Mouse (Mus musculus): ENCODE measurements around the gene Lats2.

Lats2 gene

GRCm38 (mm10) chr14:57758237-57758636 lies at the start of gene Lats2:
Lats2 (minus strand) TSS chr14:57758388.
- 88% methylated on average over 4 of the region's 4 CpGs for WGBS

GRCm38 (mm10) chr14:57803731-57804130 lies 45.5 kb upstream of the Lats2 start:
- WGBS, result 81% methylated on average over 4 of the region's 4 CpGs

GRCm38 (mm10) chr14:57797991-57798931 lies 40.1 kb upstream of the Lats2 start, which contains the start of gene Sap18:
Sap18 (plus strand) TSS chr14:57798180.
- under 1% methylated on average over 98 of the region's 99 CpGs for WGBS

GRCm38 (mm10) chr14:57797551-57797950 lies 39.4 kb upstream of the Lats2 start:
- WGBS, result 11% methylated on average over 7 of the region's 7 CpGs

GRCm38 (mm10) chr14:57791171-57791570 lies 33.0 kb upstream of the Lats2 start:
- 82% methylated on average over 4 of the region's 4 CpGs for WGBS

GRCm38 (mm10) chr14:57789759-57790158 lies 31.6 kb upstream of the Lats2 start:
- WGBS, result 95% methylated on average over 9 of the region's 9 CpGs

- 86% methylated on average over 2 of the region's 2 CpGs for WGBS
Measured at GRCm38 (mm10) chr14:57789311-57789710, 31.1 kb upstream of the Lats2 start.

- WGBS, result 64% methylated on average over 4 of the region's 4 CpGs
Measured at GRCm38 (mm10) chr14:57787406-57787805, 29.2 kb upstream of the Lats2 start.

- WGBS, result 87% methylated on average over 6 of the region's 6 CpGs
Measured at GRCm38 (mm10) chr14:57772157-57772815, 14.1 kb upstream of the Lats2 start.

GRCm38 (mm10) chr14:57769102-57769501 lies 10.9 kb upstream of the Lats2 start:
- WGBS, result 86% methylated on average over 5 of the region's 5 CpGs

- 68% methylated on average over 10 of the region's 10 CpGs for WGBS
Measured at GRCm38 (mm10) chr14:57760447-57761412, 2.5 kb upstream of the Lats2 start.

GRCm38 (mm10) chr14:57756094-57756493 lies 2.1 kb downstream of the Lats2 start:
- WGBS, result 94% methylated on average over 4 of the region's 4 CpGs

GRCm38 (mm10) chr14:57755661-57756060 lies 2.5 kb downstream of the Lats2 start:
- 99% methylated on average over 2 of the region's 2 CpGs for WGBS

- WGBS, result 50% methylated on average over 9 of the region's 9 CpGs
Measured at GRCm38 (mm10) chr14:57753351-57753992, 4.7 kb downstream of the Lats2 start.

- 89% methylated on average over 2 of the region's 2 CpGs for WGBS
Measured at GRCm38 (mm10) chr14:57749501-57749900, 8.7 kb downstream of the Lats2 start.

- WGBS, result under 1% methylated on average over 68 of the region's 68 CpGs
Measured at GRCm38 (mm10) chr14:57746001-57746771, 12.0 kb downstream of the Lats2 start, which contains the start of gene Gm49361. Gm49361 (minus strand) TSS chr14:57746103.

- under 1% methylated on average over 88 of the region's 103 CpGs for WGBS
Measured at GRCm38 (mm10) chr14:57745291-57745969, 12.8 kb downstream of the Lats2 start.

GRCm38 (mm10) chr14:57744547-57744946 lies 13.6 kb downstream of the Lats2 start:
- WGBS, result 3% methylated on average over 8 of the region's 8 CpGs

GRCm38 (mm10) chr14:57740651-57741050 lies 17.5 kb downstream of the Lats2 start:
- 80% methylated on average over 8 of the region's 8 CpGs for WGBS

GRCm38 (mm10) chr14:57736141-57736540 lies 22.0 kb downstream of the Lats2 start:
- WGBS, result 42% methylated on average over 4 of the region's 4 CpGs

All from cerebral cortex, adult 2 months (tissue).